Mouse (Mus musculus) liver, embryonic 13.5 days (tissue): ENCODE data around the gene Socs3. TPM values are rescaled to one million over a fixed set of nuclear protein-coding genes. Genes with fewer than 3 reads are reported as not detected.

Experiments
- ATAC-seq: fragments of 200-750 bp; cut with Nextera tagmentation; 2 replicates; pipeline ENCODE4 v1.8.0; 2017; ENCODE audit warnings: low read depth, mild to moderate bottlenecking, moderate number of reproducible peaks, moderate library complexity
- DNase-seq: peaks from one replicate; pipeline ENCODE4 v3.0.0; 2022
- H3K27ac ChIP-seq: fragments of 300-500 bp; sonication (generic); 2 replicates; pipeline ENCODE4 v1.5.1; 2015; ENCODE audit warnings: moderate library complexity, mild to moderate bottlenecking, inconsistent platforms
- H3K27me3 ChIP-seq: fragments of 300-500 bp; sonication (generic); 2 replicates; pipeline ENCODE4 v1.6.1; 2015; ENCODE audit warnings: mild to moderate bottlenecking, inconsistent platforms
- H3K36me3 ChIP-seq: fragments of 300-500 bp; sonication (generic); 2 replicates; pipeline ENCODE4 v1.6.1; 2015; ENCODE audit warnings: mild to moderate bottlenecking, inconsistent platforms
- H3K4me1 ChIP-seq: fragments of 300-500 bp; sonication (generic); replicated peaks from 2 replicates; pipeline ENCODE4 v1.6.1; 2015; ENCODE audit warnings: inconsistent platforms
- H3K4me2 ChIP-seq: fragments of 300-500 bp; sonication (generic); 2 replicates; pipeline ENCODE4 v1.6.1; 2015; ENCODE audit warnings: inconsistent platforms, mild to moderate bottlenecking, moderate library complexity
- H3K4me3 ChIP-seq: fragments of 300-500 bp; sonication (generic); replicated peaks from 2 replicates; pipeline ENCODE4 v1.5.1; 2015; ENCODE audit warnings: mild to moderate bottlenecking, inconsistent platforms
- H3K9ac ChIP-seq: fragments of 300-500 bp; sonication (generic); 2 replicates; pipeline ENCODE4 v1.6.1; 2015; ENCODE audit warnings: mild to moderate bottlenecking, inconsistent platforms
- H3K9me3 ChIP-seq: fragments of 300-500 bp; sonication (generic); replicated peaks from 2 replicates; pipeline ENCODE4 v1.6.1; 2016; ENCODE audit warnings: inconsistent platforms
- WGBS: fragments of 180-500 bp; shearing (Covaris S2); methylation state at CpG from one replicate; pipeline ENCODE4 v1.1.7; 2015; ENCODE audit not compliant: insufficient replicate concordance; 5-methylcytosine and 5-hydroxymethylcytosine counted together
- polyA plus RNA-seq: library from polyadenylated mRNA; unstranded; fragments of >200 nt; fragmentation: Nextera tagmentation; extraction: Ambion mirVana; gene quantifications from 2 replicates; pipeline ENCODE4 v1.2.1, GENCODE M21; 2015

Gene Socs3
- polyA plus RNA-seq, 1 experiment from 2014 or later, result 6.7 TPM

- H3K9me3 ChIP-seq, result no peaks in the 10 kb centered on the region
- peaks cover 14% of the 10 kb centered on the region for H3K36me3 ChIP-seq
- H3K9ac ChIP-seq, result no peak overlapping the region
- no peak overlapping the region for H3K4me2 ChIP-seq
- WGBS, result 52% methylated on average over 10 of the region's 10 CpGs
- H3K27me3 ChIP-seq, result peaks cover 91% of the 10 kb centered on the region
- no peak overlapping the region for H3K4me3 ChIP-seq
- H3K27ac ChIP-seq, result peak overlapping the region; percentile 76
- peaks cover 57% of the 10 kb centered on the region for H3K4me1 ChIP-seq
- ATAC-seq, result no peak
- DNase-seq, result no peak
Measured at GRCm38 (mm10) chr11:117962228-117963067, 7.4 kb downstream of the Socs3 start.

DNA sequence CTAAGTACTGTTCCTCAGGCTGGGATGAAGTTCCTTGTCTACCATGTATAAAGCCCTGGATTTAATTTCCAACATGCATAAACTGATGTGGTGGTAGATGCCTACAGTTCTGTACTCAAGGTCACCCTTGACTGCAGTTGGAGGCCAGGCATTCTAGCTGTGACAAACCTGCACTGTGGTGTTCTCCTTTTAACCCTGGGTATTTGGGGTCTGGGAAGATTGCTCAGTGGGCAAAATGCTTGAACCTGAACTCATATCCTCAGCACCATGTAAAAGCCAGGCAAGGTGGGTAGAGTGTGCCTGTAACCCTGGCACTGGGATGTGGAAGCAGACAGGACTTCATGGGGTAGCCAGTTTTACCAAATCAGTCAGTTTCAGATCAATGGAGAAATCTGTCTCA, 9.2 kb downstream of the Socs3 start:
- no peak overlapping the region for H3K9ac ChIP-seq
- no peak overlapping the region for H3K4me2 ChIP-seq

GRCm38 (mm10) chr11:117959741-117960381, 10.0 kb downstream of the Socs3 start:
- no peak overlapping the region for H3K27ac ChIP-seq
- H3K4me1 ChIP-seq, result peaks cover 40% of the 10 kb centered on the region
- DNase-seq, result no peak
- H3K9me3 ChIP-seq, result no peaks in the 10 kb centered on the region
- H3K4me2 ChIP-seq, result no peak overlapping the region
- H3K9ac ChIP-seq, result no peak overlapping the region
- H3K27me3 ChIP-seq, result peaks cover 65% of the 10 kb centered on the region
- no peak for ATAC-seq
- no peak overlapping the region for H3K4me3 ChIP-seq
- no peaks in the 10 kb centered on the region for H3K36me3 ChIP-seq
- WGBS, result 14% methylated on average over 17 of the region's 17 CpGs

More for the DNA sequence above, 9.2 kb downstream of the Socs3 start:
- DNase-seq (no peak), ATAC-seq (no peak)
- Histone ChIP-seq H3K36me3 (no peaks in the 10 kb centered on the region; the same call in 1 of the 2 replicates), H3K27me3 (peaks cover 72% of the 10 kb centered on the region), H3K9me3 (no peaks in the 10 kb centered on the region), H3K4me1 (peaks cover 42% of the 10 kb centered on the region), H3K27ac (no peak overlapping the region), H3K4me3 (no peak overlapping the region)

DNA sequence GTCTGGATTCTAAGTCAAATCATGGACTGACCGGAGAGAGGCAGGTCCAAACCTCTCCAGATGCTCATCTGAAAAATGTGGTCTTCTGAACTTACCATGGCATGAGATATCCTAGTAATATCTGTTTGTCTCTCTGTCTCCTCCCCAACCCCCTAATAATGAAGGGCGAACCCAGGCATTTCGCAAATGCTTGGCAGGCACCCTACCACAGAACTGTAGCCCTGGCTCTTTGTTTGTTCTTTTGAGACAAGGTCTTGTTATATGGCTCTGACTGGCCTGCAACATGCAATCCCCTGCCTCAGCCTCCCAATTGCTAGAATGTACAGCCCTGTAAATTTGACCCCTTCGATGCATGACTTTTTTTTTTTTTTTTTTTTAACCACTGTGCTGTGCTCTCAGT, 10.7 kb downstream of the Socs3 start:
- Histone ChIP-seq H3K9ac (no peak overlapping the region), H3K4me2 (no peak overlapping the region), H3K27me3 (peaks cover 58% of the 10 kb centered on the region), H3K36me3 (no peaks in the 10 kb centered on the region), H3K4me3 (no peak overlapping the region), H3K27ac (no peak overlapping the region), H3K4me1 (peaks cover 40% of the 10 kb centered on the region), H3K9me3 (no peaks in the 10 kb centered on the region)
- DNase-seq, result no peak
- no peak for ATAC-seq
- 69% methylated on average over 4 of the region's 4 CpGs for WGBS

- Histone ChIP-seq H3K9me3 (no peaks in the 10 kb centered on the region), H3K4me2 (no peak overlapping the region), H3K36me3 (no peaks in the 10 kb centered on the region), H3K4me3 (no peak overlapping the region), H3K27ac (no peak overlapping the region), H3K4me1 (peaks cover 31% of the 10 kb centered on the region), H3K27me3 (peaks cover 49% of the 10 kb centered on the region), H3K9ac (no peak overlapping the region)
- no peak for DNase-seq
- WGBS, result 40% methylated on average over 7 of the region's 7 CpGs
- ATAC-seq, result no peak
Measured at GRCm38 (mm10) chr11:117958197-117958596, 11.7 kb downstream of the Socs3 start.

GRCm38 (mm10) chr11:117955621-117956020, 14.2 kb downstream of the Socs3 start:
- peaks cover 16% of the 10 kb centered on the region; the same call in 1 of the 2 replicates for H3K4me1 ChIP-seq
- H3K27me3 ChIP-seq, result peaks cover 45% of the 10 kb centered on the region
- no peak overlapping the region for H3K4me2 ChIP-seq
- H3K9me3 ChIP-seq, result no peaks in the 10 kb centered on the region
- no peak for DNase-seq
- ATAC-seq, result no peak
- H3K27ac ChIP-seq, result no peak overlapping the region
- no peak overlapping the region for H3K4me3 ChIP-seq
- WGBS, result 46% methylated on average over 13 of the region's 13 CpGs
- no peaks in the 10 kb centered on the region for H3K36me3 ChIP-seq
- H3K9ac ChIP-seq, result no peak overlapping the region

DNA sequence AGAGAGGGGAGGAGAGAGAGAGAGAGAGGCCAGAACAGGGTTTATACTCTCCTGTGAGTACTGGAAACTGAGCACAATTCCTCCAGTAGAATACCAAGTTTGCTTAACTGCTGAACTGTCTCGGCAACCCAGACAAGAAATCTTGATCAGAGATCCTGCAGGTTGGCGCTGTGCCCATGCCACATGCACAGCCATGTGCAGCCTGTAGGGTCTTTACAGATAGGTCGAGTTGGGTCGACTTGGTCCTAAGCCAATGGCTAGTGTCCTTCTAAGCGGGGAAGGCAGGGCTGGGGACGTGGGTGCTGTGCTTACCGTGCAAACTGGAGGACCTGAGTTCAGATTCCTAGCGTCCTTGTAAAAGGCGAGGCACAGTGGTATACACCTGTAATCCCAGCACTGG, 15.0 kb downstream of the Socs3 start:
- Histone ChIP-seq H3K9ac (no peak overlapping the region), H3K4me1 (peaks cover 18% of the 10 kb centered on the region), H3K27me3 (peaks cover 45% of the 10 kb centered on the region), H3K9me3 (no peaks in the 10 kb centered on the region), H3K4me3 (no peak overlapping the region), H3K36me3 (no peaks in the 10 kb centered on the region), H3K27ac (no peak overlapping the region), H3K4me2 (no peak overlapping the region)
- DNase-seq, result no peak
- no peak for ATAC-seq
- WGBS, result 70% methylated on average over 9 of the region's 9 CpGs

DNA sequence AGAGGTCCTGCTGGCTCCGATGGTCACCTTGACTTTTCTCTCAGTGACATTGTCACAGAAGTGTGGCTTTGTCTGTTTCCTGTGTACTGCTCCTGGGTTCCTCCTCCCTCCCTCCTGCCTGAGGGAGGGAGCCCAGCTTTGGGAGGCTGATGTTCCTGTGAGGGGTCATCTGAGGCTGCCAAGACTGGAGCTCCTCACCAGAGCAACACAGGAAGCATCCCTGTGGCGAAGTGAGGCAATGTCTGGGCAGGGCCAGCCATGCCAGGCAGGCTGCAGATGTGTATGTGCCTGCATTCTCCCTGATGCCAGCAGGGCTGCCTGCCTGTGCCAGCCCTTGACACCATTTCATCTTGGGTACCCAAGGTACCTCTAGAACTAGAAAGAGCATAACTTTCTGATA, 15.8 kb downstream of the Socs3 start:
- H3K27ac ChIP-seq, result no peak overlapping the region
- peaks cover 24% of the 10 kb centered on the region for H3K4me1 ChIP-seq
- H3K27me3 ChIP-seq, result peaks cover 45% of the 10 kb centered on the region
- no peak overlapping the region for H3K4me3 ChIP-seq
- no peaks in the 10 kb centered on the region for H3K36me3 ChIP-seq
- 19% methylated on average over 2 of the region's 2 CpGs for WGBS
- DNase-seq (no peak), ATAC-seq (no peak)
- H3K9me3 ChIP-seq, result no peaks in the 10 kb centered on the region
- H3K9ac ChIP-seq, result no peak overlapping the region
- no peak overlapping the region for H3K4me2 ChIP-seq

DNA sequence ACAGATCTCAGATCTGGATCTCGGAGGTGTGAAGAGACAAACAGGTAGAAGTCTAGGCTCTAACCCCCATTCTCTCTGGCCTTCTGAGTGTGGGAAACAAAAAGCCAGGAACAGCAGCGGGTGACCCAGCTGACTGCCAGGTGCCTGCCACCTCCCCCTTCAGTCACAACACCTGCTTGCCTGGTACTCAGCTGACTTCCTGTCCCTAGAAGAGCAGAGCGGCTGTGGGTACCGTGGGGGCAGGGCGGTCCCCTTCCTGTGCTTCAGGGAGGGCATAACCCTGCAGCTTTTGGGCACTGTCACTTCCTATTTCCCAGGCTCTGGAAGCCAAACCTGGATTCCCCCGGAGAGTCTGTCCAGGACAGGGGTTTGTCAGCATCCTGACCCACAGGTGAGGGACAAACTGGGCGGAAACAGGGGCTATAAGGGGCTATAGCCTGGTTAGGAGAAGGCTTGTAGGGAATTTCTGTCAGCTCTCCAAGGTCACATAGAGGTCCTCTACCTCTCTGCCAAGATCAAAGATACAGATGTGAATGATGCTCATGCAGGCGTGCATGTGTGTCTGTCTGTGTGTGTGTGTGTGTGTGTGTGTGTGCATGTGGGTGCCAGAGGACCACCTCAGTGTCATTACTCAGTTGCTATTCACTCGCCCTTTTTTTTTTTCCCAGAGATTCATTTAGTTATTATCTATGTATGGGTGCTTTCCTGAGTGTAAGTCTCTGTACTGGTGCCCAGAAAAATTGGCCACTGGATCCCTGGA, 17.5 kb downstream of the Socs3 start:
- Histone ChIP-seq H3K4me2 (no peak overlapping the region), H3K27me3 (peaks cover 47% of the 10 kb centered on the region), H3K4me3 (no peak overlapping the region), H3K9me3 (no peaks in the 10 kb centered on the region), H3K27ac (no peak overlapping the region), H3K9ac (no peak overlapping the region), H3K36me3 (no peaks in the 10 kb centered on the region), H3K4me1 (peaks cover 24% of the 10 kb centered on the region)
- no peak for ATAC-seq
- no peak for DNase-seq
- 39% methylated on average over 9 of the region's 9 CpGs for WGBS

- peaks cover 54% of the 10 kb centered on the region for H3K27me3 ChIP-seq
- no peak for DNase-seq
- H3K27ac ChIP-seq, result no peak overlapping the region
Measured at GRCm38 (mm10) chr11:117951391-117951790, 18.5 kb downstream of the Socs3 start.

DNA sequence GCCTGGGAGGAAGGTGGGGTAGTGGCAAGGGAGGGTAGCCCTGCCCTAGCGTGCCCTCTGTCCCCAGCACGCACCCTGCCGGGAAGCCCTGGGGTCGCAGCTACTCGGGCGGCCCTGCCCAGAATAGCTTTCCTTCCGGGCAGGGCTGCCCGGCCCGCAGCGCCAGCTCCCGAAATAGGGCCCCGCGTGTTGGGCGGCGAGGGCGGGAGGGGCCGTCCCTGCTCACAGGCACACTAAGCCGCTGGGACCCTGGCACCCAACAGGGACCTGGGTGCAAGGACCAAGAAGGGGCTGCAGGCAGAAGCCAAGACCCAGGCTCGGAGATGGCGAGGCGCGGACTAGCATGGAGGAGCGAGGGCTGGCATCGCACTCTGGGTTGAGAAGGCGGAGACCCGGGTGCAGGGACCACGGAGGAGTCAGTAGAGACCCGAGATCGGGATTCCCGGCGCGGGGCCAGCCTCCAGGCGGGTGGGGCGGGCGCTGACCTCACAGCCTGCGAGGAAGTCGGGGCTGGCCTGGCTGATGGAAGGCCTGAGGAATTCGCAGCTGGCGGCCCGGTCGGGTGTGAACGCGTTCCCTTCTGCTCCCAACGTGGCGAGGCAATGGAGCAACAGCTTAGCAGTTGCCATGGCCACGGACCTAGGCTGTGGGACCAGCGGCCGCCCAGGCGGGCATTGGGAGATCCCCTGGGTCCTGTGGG, 20.3 kb downstream of the Socs3 start:
- no peaks in the 10 kb centered on the region for H3K36me3 ChIP-seq
- H3K27ac ChIP-seq, result no peak overlapping the region
- no peak for DNase-seq
- peak overlapping the region; percentile 39 for H3K4me3 ChIP-seq
- peak overlapping the region; percentile 36; the same call in 1 of the 2 replicates for H3K9ac ChIP-seq
- no peaks in the 10 kb centered on the region for H3K9me3 ChIP-seq
- WGBS, result 4% methylated on average over 49 of the region's 49 CpGs
- peaks cover 22% of the 10 kb centered on the region for H3K4me1 ChIP-seq
- H3K27me3 ChIP-seq, result peaks cover 57% of the 10 kb centered on the region
- H3K4me2 ChIP-seq, result peak overlapping the region; percentile 63
- peak; percentile 56 for ATAC-seq

More at GRCm38 (mm10) chr11:117951391-117951790, 18.5 kb downstream of the Socs3 start:
- Histone ChIP-seq H3K4me3 (no peak overlapping the region), H3K36me3 (no peaks in the 10 kb centered on the region), H3K9me3 (no peaks in the 10 kb centered on the region), H3K9ac (no peak overlapping the region), H3K4me2 (no peak overlapping the region), H3K4me1 (peaks cover 29% of the 10 kb centered on the region)
- WGBS, result 60% methylated on average over 6 of the region's 6 CpGs
- no peak for ATAC-seq
